In the genomic region with DNA sequence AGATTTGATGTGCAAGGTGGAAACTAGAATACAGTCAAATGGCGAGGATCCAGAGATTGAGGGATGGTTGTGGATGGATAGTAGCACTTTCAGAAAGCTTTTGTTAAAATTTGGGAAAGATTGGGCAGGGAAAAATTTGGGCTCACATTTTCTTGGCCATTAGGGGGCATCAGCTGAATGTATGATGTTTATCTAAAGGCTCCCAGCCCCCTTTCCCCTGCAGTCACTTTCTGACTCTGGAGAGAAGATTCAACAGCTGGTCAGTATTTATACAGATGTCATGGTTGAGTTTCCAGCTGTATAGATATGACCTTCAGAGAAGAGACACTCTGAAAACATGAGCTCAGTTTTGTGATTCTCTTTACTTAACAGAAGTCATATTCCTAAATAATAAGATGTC, we compare ENCODE assay signal across 11 mouse cellular contexts.
DNase-seq lines count a peak whose midpoint lies in the region; ATAC-seq and TF ChIP-seq lines count a peak whose summit lies in the region.
"Had no signal": no experiment of that assay in that cellular context is flagged by ENCODE, and none has a peak within 500 bp of the region (broad histone marks: within the 10 kb centered on the region; RNA-seq: fewer than 3 reads in every experiment).

No protein-coding gene starts in this region.

- H3K27ac ChIP-seq in forebrain, embryonic 14.5 days (ENCODE audit: low read depth, low read length): no peak overlapping the region
- no peak overlapping the region for H3K27ac ChIP-seq in forebrain, embryonic 13.5 days
- no peak overlapping the region for H3K27ac ChIP-seq in CH12.LX (ENCODE audit: insufficient read depth, low read depth)

- H3K79me2 ChIP-seq in CH12.LX (replicated peaks; ENCODE audit: control insufficient read depth, extremely low read depth, insufficient read depth, poor library complexity, severe bottlenecking): no peaks in the 10 kb centered on the region

- peak; percentile 14 for DNase-seq in forebrain, embryonic 14.5 days (ENCODE audit: low spot score)
- peak; percentile 10 to 34 for DNase-seq in left cerebral cortex, postnatal 14 days (ENCODE audit: low spot score in 2 of 2)
- no peak for DNase-seq in left cerebral cortex, adult 11 months (ENCODE audit: low spot score)
- DNase-seq in CH12.LX (ENCODE audit: extremely low read depth): peak; percentile 1
- DNase-seq in frontal cortex, postnatal 36 days (ENCODE audit: low spot score in 2 of 2): peak; percentile 4 to 35
- DNase-seq in ovary, postnatal 10 days (ENCODE audit: low spot score): no peak
- DNase-seq in adrenal gland, adult (ENCODE audit: inconsistent age in 2 of 2, low spot score in 1 of 2): no peak
- DNase-seq: cerebellum, adult 2 months; kidney, postnatal 25 days; thymus, postnatal 14 days had no signal

- no peak for TF ChIP-seq EP300 in CH12.LX (IDR thresholded peaks at IDR 0.05; ENCODE audit: low read length)

- no peak for TF ChIP-seq POLR2A in CH12.LX (IDR thresholded peaks at IDR 0.05; ENCODE audit: low read depth, low read length)

- intact Hi-C loops in left cerebral cortex, postnatal 14 days (cut with DNase I): loop anchor here (10.0 kb wide), 1 partner anchor 900 kb away; no protein-coding TSS in a partner anchor

- no peak overlapping the region for H3K4me3 ChIP-seq in forebrain, embryonic 14.5 days (ENCODE audit: low read depth, low read length)
- H3K4me3 ChIP-seq in forebrain, embryonic 13.5 days: no peak overlapping the region
- H3K4me3 ChIP-seq in CH12.LX (replicated peaks in 1 of 3; ENCODE audit: low read depth in 2 of 3, low read length in 2 of 3, poor library complexity in 1 of 3): no peak overlapping the region

- no peaks in the 10 kb centered on the region for H3K27me3 ChIP-seq in forebrain, embryonic 14.5 days (replicated peaks; ENCODE audit: control insufficient read depth, insufficient read depth, low read length)
- H3K27me3 ChIP-seq in forebrain, embryonic 13.5 days: no peaks in the 10 kb centered on the region
- no peaks in the 10 kb centered on the region for H3K27me3 ChIP-seq in CH12.LX (replicated peaks)

- dilution Hi-C loops in CH12.LX (cut with MboI; ENCODE audit: extremely low pct_ligation_motif_present, extremely low pct_unique_long_range_greater_than_20kb, low sequenced_read_pairs): no loop called here

- TF ChIP-seq CTCF in CH12.LX (conservative IDR thresholded peaks at IDR 0.05 in 1 of 2, IDR thresholded peaks at IDR 0.05 in 1 of 2; ENCODE audit: low read depth in 2 of 2, low read length in 2 of 2): peak in 1 of 2 experiments; percentile 47; a peak in 2 of 4 replicates

- H3K4me2 ChIP-seq in forebrain, embryonic 14.5 days (ENCODE audit: low read length): no peak overlapping the region
- H3K4me2 ChIP-seq in forebrain, embryonic 13.5 days: no peak overlapping the region
- no peak overlapping the region for H3K4me2 ChIP-seq in CH12.LX (ENCODE audit: insufficient read depth, low read depth, poor library complexity, severe bottlenecking)

- H3K9me3 ChIP-seq in forebrain, embryonic 14.5 days (replicated peaks; ENCODE audit: control insufficient read depth, low read length): no peaks in the 10 kb centered on the region
- no peaks in the 10 kb centered on the region for H3K9me3 ChIP-seq in forebrain, embryonic 13.5 days (replicated peaks)
- H3K9me3 ChIP-seq in CH12.LX (replicated peaks; ENCODE audit: low read length): no peaks in the 10 kb centered on the region

- in situ Hi-C loops in CH12.LX (cut with MboI; ENCODE audit: low pct_ligation_motif_present, low pct_unique_long_range_greater_than_20kb, low sequenced_read_pairs): no loop called here

- H3K9ac ChIP-seq in forebrain, embryonic 14.5 days (ENCODE audit: low read length): no peak overlapping the region
- H3K9ac ChIP-seq in forebrain, embryonic 13.5 days: no peak overlapping the region
- no peak overlapping the region for H3K9ac ChIP-seq in CH12.LX (ENCODE audit: insufficient read depth, low read depth)

- 38% methylated on average over 1 of the region's 1 CpGs for WGBS in forebrain, embryonic 14.5 days
- 33% methylated on average over 1 of the region's 1 CpGs for WGBS in forebrain, embryonic 13.5 days

- no peak for ATAC-seq in forebrain, embryonic 14.5 days
- ATAC-seq in forebrain, embryonic 13.5 days: no peak

- peak; percentile 47 for TF ChIP-seq RAD21 in CH12.LX (IDR thresholded peaks at IDR 0.05; ENCODE audit: low read depth, low read length)

- no peaks in the 10 kb centered on the region for H3K4me1 ChIP-seq in forebrain, embryonic 14.5 days (ENCODE audit: control insufficient read depth, insufficient read depth, low read length)
- no peaks in the 10 kb centered on the region for H3K4me1 ChIP-seq in forebrain, embryonic 13.5 days
- no peaks in the 10 kb centered on the region for H3K4me1 ChIP-seq in CH12.LX (ENCODE audit: control insufficient read depth in 1 of 2, insufficient read depth in 2 of 2)

- H3K36me3 ChIP-seq in forebrain, embryonic 14.5 days (ENCODE audit: control insufficient read depth, insufficient read depth, low read length): no peaks in the 10 kb centered on the region
- H3K36me3 ChIP-seq in forebrain, embryonic 13.5 days (ENCODE audit: poor library complexity, severe bottlenecking): no peaks in the 10 kb centered on the region
- H3K36me3 ChIP-seq in CH12.LX (replicated peaks in 1 of 2; ENCODE audit: control insufficient read depth in 1 of 2, insufficient read depth in 1 of 2, low read length in 1 of 2): no peaks in the 10 kb centered on the region

TF ChIP-seq in CH12.LX, 34 proteins besides CTCF, POLR2A, EP300 and RAD21:
- TF ChIP-seq ZC3H11A (IDR thresholded peaks at IDR 0.05; ENCODE audit: low read depth, low read length) (no peak), HCFC1 (IDR thresholded peaks at IDR 0.05; ENCODE audit: low read depth, low read length) (no peak), SMC3 (IDR thresholded peaks at IDR 0.05; ENCODE audit: low read depth, low read length) (0 out of 2 replicates have a peak, but pooled peaks have one; percentile 16), BHLHE40 (IDR thresholded peaks at IDR 0.05; ENCODE audit: low read depth, low read length) (no peak), MYC (IDR thresholded peaks at IDR 0.05; ENCODE audit: low read depth, low read length) (no peak), ZMIZ1 (IDR thresholded peaks at IDR 0.05; ENCODE audit: low read depth, low read length) (no peak), SIN3A (IDR thresholded peaks at IDR 0.05; ENCODE audit: low read length) (no peak), JUN (IDR thresholded peaks at IDR 0.05; ENCODE audit: insufficient read depth, low read depth, low read length) (no peak), MAX (IDR thresholded peaks at IDR 0.05; ENCODE audit: low read length) (no peak)

Comparison
In these comparisons a context has a peak if more than half of its experiments do, and no peak if none do; other contexts are left out.
1. DNase-seq: peak in forebrain, embryonic 14.5 days (single experiment), left cerebral cortex, postnatal 14 days (2 of 2), CH12.LX (single experiment) and frontal cortex, postnatal 36 days (2 of 2); none in left cerebral cortex, adult 11 months (single experiment), ovary, postnatal 10 days (single experiment) and adrenal gland, adult (0 of 2).